Mouse (Mus musculus) forebrain, embryonic 13.5 days (tissue): Measurements from ENCODE around the gene Ints1. TPM values are rescaled to one million over a fixed set of nuclear protein-coding genes. Genes with fewer than 3 reads are reported as not detected.

Experiments used
- microRNA-seq: library from miRNA; unstranded; fragments of <30 nt; microRNA quantifications from one replicate; pipeline ENCODE4, GENCODE M21; 2016
- polyA plus RNA-seq: library from polyadenylated mRNA; unstranded; fragments of >200 nt; fragmentation: Nextera tagmentation; extraction: Ambion mirVana; gene quantifications from 2 replicates; pipeline ENCODE4 v1.2.1, GENCODE M21; 2015

The Ints1 gene
- polyA plus RNA-seq, 1 experiment from 2014 or later, result 23.5 TPM

Small RNA genes within 50 kb of the gene (microRNA-seq; reads per million reads assigned to microRNA genes)
- gene Mir7037, result not detected

Other genes starting within 250 kb of the Ints1 start
- gene Uncx, start 232.2 kb downstream of the Ints1 start, polyA plus RNA-seq, result 8.5 and 18.1 TPM in 2 replicates
- 3.2 and 4.5 TPM in 2 replicates for gene Micall2, start 39.3 kb downstream of the Ints1 start, polyA plus RNA-seq
- 14.0 and 14.3 TPM in 2 replicates for gene Mafk, start 15.8 kb upstream of the Ints1 start, polyA plus RNA-seq
- gene Tmem184a, start 44.2 kb upstream of the Ints1 start, polyA plus RNA-seq, result 0.05 and 0.20 TPM in 2 replicates
- not detected in 2 replicates for gene Gm26938, start 50.7 kb upstream of the Ints1 start, polyA plus RNA-seq
- 85.5 and 88.5 TPM in 2 replicates for gene Psmg3, start 51.2 kb upstream of the Ints1 start, polyA plus RNA-seq
- 0.44 and 1.1 TPM in 2 replicates for gene Elfn1, start 132.3 kb upstream of the Ints1 start, polyA plus RNA-seq